Mouse (Mus musculus): Measurements from ENCODE around the gene Nhlrc1.

GRCm38 (mm10) chr13:46987941-46988340, 26.7 kb downstream of the Nhlrc1 start:
- no peak for TF ChIP-seq CTCF (IDR thresholded peaks at IDR 0.05; ENCODE audit: low read depth)
- TF ChIP-seq EP300 (IDR thresholded peaks at IDR 0.05; ENCODE audit: low read depth): no peak
